Mouse (Mus musculus) kidney, postnatal 10 days (tissue): ENCODE data around the gene Hao2.

ENCODE experiments used
- DNase-seq: peaks from one replicate; pipeline ENCODE4 v3.0.0; 2021; ENCODE audit warnings: mixed read lengths

Hao2 gene

DNA sequence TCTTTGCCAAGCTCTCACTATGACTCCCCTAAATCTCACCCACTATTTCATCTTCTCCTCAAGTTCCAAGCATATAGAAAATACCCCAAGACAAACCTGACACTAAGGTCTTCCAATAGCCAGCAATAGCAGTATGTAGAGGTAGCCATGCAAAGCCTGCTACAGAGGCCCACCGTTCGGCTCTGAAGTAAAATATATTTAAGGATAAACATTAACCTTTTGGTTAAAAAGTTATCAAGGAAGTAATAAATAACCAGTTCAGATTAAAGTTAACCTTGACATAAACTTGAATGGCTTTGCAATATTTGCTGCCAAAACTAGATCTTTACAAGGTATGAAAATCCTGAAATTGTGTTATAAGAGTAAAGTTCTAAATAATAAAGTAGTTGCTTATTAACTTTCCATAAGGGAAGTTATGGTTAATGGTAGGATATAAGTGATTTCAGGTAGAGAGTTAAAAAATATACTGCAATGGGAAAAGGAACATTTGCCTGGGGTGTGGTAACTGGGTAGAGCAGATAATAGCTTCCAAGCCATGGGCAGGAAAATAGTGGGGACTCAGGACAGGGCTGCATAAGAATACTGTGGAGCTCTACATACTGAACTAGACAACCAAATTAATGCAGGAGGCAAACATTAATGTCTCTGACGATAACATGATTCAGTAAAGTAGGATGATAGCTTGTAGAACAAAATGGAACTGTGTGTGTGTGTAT lies at the start of gene Hao2:
Hao2 (minus strand) TSS at position 183 of the 716 bp plus-strand sequence.
- DNase-seq = peak; percentile 34

DNA sequence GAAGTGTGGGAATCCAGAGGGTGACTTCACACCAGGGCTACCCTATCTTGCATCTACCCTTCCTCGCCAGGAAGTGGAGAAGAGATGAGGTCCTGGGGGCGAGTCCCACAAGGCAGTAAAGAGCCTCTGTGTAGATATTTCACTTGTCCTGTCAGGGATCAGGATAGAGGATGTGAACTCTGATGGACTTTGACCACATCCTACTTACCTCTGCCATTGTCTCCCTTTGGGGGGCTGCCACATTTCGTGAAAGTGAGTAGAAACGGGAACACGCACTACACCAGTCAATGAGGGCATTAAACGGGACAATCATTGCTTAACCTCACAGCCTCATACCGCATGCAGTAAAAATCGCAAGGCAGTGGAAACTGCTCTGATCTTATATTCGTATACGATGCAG lies 48.6 kb upstream of the Hao2 start:
- DNase-seq = no peak

DNA sequence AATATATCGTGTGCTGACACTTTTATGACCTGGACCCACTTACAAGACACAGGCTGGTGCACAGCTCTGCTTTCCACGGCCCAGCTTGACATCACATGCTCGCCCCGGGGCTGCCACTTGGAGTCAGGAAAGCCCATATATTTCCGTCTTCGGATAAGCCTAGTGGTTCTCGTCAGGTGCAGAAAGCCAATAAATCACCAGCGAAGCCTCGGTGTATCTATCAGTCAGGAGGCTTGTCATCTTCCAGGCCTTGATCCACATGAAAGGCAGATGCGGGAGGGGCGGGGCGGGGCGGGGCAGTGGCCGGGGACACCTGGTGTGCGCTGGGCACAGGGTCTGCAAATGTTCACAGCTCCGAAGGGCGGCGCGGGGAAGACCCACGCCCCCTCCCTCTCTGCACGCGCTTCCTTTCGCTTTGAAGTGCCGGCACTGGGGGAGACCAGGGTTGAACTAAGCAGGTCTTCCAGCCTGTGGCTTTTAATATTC lies 48.1 kb upstream of the Hao2 start:
- no peak for DNase-seq

DNA sequence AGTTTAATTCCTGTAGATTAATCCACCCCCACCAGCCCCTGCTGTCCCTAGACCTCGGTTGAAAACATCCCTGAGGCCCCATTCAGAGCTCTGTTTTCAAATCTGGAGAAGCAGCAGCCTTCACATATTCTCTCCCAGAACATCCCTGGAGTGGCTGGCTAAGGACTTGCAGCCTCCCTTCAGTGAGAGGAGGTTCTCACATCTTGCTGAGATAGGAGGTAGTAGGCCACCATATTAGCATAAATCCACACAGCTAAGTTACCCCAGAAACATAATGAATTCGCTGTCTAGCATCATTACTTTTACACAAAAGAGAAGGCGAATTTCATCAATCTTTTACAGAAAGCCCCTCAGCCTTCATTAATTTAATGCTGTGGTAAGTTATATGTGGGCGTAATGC lies 47.2 kb upstream of the Hao2 start:
- no peak for DNase-seq

DNA sequence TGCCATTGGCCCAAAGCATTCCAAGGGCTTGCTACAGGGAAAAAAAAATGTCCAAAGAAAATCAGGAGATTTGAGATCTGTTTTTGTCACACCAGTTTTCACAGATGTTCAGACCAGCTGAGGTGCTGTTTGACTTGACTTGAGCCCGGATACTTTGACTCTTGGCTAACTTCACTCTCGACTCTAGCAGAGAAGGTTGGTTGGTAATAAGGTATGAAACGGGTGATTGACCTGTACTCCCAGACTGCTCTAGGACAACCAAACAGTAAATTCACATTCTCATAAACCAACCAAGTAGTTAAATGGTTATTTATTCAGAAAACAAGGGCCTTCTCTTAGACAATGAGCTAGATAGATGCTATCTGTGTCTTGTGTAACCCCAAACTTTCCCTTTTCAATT lies 43.4 kb upstream of the Hao2 start:
- no peak for DNase-seq

DNA sequence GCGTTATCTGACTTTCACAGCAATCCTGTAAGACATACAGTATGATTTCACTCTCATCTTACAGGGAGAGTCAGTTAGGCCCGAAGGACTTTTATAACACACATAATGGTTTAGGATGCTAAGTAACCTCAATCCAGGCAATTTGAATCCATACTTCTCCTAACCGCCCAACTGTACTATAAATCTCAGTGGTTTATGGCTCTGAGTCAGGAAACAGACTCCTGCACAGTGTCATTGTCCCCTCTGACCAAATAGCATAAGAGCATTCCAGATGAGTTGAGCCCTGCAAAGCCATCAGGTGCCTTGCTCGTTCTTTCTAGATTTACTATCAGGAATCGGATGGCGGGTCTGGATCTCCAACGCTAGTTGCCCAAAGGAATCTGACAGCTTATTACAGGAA lies 41.6 kb upstream of the Hao2 start:
- DNase-seq = no peak

DNA sequence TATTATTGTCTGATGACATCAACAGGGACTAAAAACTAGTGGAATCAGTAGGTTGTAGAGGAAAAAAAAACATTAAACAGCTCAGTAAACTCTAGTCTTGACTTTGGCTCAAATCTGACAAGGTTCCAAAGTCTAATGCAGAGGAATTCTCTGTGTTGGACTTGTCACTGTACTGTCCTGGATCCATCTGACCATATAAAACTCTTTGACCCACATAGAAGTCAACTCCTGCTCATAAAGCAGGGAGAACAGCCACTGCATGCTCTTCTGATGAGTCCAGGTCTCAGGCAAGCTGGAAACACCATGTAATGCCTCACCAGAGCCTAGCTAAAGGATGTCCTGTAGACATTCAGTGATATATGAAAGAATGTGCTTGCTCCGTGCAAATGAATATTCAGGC lies 41.0 kb upstream of the Hao2 start:
- no peak for DNase-seq

DNA sequence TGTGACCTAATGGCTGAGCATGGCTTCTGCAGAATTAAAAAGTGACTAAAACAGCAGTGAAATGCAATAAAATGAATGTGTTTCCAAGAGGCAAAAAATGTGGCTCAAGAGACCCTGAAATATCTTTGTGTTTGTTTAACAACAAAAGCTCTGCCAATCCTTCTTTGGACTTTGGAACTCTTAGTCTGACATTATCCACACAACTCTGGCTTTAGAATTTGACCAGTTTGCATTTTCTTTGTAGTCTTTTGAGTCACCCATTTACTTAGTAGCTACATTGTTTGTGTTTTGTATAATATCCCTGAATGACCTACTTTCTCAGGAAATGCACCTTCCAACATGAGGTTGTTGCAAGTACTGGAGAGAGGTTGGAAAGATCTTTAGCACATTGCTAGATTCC lies 39.4 kb upstream of the Hao2 start:
- DNase-seq = no peak

DNA sequence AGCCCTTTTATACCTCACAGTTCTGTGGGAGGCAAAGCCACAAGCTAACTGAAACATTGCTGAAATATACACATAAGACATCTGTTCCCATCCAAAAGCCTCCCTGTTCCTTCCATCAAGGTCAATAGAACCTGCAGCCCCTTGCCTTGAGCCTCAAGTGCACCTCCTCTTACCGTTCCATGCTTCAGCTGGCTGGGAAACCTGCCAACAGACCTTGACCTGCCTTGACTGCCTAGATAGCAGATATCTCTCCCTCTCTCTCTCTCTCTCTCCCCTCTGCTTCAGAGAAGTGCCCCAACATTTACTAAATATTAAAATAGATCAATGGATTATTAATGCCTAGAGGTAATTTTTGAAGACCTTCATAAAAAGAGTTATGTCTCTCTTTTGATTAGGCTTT lies 38.8 kb upstream of the Hao2 start:
- peak; percentile 59 for DNase-seq

DNA sequence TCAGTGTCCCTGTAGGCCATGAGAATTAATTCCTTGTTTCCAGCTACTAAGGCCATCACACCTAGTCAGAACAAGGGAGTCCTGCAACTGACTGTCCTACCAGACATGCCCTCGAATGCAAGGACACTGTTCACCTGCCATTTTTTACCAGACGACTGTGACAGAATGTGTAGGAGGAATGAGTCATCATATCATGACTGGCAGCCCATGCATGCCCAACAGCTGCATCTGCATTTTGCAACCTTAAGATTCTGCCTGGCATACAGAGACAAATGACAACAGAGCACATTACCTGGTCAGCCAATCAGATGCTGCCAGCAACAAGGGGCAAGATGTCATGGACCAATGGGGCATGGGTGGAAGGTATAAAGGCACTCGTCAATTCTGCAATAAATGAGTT lies 27.4 kb upstream of the Hao2 start:
- DNase-seq = no peak

DNA sequence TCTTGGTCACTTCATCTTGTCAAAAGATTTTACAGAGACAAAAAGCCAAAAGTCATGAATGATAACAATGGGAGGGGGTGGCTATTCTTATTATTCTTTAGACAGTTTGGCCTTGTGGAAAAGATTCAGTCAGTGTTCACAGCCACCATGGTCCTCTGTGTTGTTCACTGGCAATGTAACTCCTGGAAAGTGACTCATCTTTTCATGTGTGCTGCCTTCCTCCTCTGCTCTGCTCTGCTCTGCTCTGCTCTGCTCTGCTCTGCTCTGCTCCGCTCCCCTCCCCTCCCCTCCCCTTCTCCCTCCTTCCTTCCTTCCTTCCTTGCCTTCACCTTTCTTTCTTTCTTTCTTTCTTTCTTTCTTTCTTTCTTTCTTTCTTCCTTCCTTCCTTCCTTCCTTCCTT lies 24.2 kb upstream of the Hao2 start:
- DNase-seq = no peak

DNA sequence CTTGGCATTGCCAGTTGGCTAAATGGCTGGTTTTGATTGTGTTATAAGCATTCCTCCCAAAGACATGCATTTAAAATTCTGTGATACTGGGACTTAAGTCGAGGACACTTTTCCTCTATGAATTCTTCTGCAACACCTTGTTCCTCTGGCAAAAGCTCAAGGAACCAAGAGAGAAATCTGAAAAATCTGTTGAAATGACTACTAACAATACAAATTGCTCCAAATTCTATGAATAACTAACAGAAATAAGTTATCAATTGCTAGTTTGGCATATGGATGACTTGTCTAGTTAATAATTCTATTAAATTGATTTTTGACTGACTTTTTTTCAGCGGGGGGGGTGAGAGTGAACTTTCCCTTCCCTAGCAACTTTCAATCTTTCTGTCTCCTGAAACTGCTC lies 23.8 kb upstream of the Hao2 start:
- DNase-seq = no peak

DNA sequence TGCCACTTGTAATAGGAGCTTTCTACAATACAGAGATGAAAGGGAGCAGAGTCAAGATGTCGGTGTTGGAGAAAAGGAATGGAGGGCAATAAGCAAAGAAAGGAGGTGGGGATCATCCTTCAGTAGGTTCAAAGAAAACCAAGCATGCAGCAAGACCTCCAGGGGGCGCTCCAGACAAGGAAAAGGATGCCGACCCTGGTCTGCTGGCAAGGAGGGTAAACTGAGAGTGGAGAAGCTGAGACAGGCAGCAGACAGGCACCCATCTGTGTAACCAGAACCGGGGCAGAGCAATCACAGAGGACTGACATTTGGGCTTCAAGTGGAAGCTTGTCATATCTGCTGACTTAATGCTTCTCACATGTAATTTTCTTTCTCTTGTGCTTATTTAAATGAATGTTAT lies 22.6 kb upstream of the Hao2 start:
- peak; percentile 79 for DNase-seq

DNA sequence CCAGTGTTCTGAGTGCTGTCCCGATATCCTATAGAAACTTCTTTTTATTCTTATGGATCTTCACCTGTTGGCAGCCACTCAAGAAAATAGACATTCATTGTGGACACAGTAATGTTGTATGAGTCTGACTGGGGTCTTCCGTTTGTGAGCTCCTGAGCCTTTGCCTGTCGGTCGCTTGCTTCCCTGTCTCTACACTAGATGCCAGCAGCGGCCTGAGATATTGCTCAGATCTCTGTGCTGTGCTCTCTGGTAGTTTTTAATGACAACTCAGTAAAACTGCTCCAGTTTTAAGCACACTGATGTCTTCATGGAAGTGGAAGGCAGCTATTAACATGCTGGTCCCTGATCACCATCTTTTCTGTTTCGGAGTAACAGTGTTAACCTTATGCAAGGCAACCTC lies 20.6 kb upstream of the Hao2 start:
- DNase-seq = no peak

DNA sequence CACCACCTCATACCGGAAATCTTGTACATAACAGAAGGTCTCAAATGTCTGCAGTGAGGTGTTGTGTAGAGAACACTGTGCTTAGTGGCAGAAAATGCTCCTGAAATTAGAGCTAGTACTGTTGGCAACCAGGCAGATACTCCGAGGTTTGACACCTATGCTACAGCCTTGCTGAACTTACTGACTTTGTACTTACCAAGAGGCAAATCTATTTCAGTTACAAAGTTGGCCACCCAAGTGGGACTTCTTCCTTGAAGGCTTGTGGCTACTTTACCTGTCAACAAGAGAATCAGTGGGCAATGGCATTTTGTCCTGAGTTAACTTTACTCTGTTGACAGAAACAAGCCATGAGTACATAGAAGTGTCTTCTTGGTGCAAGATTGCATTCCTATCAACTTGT lies 4.6 kb upstream of the Hao2 start:
- no peak for DNase-seq

DNA sequence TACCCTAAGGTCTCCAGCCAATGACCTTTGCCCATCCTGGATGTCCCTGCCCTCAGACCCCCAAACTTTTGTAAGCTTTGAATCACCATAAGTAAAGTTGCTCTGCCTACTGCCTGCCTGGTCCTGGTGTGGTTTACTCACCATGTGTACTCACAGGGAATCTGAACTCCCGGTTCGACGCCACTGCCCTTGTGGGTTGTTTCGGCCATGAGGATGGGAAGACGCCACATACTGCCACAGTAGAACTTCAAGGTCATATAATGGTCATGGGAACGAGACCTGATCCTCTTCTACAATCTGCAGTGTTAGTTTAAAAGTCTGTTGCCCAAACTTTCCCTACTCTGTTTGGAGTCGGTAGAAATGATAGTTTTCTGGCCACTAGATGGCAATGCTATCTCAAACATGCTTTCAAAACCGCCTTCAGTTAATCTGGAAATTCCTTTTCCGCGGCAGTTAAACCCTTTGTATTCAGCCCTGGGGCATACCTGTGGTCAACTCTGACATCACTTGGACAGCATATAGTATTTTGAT lies 2.1 kb upstream of the Hao2 start:
- DNase-seq = peak; percentile 19

DNA sequence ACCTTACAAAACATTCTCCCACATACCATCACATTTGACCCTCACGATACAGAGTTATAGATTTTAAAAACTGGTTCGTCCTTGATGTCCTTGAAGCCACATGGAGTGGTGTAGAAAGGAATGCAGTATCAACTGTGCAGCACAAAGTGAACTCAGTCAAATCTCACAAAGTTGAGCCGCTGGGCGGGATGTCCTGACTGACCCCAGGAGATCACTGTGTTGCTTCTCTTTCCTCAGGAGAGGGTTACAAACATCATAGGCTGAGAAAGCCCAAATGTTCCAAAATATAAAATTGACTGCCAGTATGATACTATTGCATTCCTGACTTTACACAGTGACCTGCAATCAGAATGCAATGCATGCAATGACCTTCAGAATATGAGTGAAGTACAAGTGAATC lies 2.6 kb downstream of the Hao2 start:
- DNase-seq = peak; percentile 13

DNA sequence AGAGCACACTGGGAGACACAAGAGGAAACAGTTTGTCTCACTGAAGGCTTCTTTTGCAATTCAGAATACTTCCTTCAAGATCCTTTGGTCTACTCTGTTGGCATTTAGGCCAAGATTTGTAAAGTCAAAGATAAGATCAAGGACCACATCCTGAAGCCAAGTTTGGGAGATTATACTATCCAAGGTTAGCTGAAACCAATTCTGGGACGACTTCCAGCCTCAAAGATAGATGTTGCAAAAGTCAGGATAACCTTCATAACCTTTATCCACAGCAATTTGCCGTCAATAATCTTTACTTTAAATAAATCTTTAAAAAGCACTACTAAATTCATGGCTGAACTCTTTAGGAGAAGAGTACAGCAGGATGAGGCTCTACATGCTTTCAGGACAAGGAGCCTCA lies 4.8 kb downstream of the Hao2 start:
- no peak for DNase-seq

DNA sequence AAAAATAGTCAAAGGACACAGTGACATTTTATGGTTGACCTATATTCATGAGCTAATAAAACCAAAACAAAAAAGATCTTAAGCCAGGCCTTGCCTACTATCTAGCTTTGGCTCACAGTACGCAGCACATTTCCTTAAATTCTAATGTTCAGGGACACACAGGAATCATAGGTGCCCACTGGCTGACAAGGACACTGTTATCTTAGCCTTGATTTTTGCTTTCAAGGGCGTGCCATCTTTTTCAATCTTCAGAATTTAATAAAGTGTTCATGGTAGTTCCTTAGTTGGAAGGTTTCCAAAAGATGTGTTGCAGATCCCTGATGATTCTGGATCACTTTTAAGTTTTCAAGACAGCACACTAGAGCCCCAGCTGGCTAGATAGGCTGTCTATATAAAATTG lies 12.2 kb downstream of the Hao2 start:
- no peak for DNase-seq

DNA sequence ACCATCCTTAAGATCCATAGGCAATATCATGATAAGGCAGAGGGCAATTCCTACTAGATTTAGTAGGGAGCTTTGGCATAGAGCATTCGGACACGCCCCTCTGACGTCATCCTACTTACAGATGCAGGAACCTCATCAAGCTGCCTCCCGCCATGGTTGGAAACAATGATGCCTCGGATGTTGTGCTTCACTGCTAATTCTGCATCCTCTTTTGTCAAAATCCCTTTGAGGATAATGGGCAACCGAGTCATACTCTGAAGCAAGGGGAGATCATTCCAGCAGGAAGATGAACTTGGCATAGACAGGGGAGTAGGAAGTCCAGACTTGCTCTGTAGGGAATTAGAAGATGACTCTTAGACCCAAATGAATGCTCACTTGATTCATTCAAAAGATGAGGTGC lies 12.8 kb downstream of the Hao2 start:
- DNase-seq = no peak

DNA sequence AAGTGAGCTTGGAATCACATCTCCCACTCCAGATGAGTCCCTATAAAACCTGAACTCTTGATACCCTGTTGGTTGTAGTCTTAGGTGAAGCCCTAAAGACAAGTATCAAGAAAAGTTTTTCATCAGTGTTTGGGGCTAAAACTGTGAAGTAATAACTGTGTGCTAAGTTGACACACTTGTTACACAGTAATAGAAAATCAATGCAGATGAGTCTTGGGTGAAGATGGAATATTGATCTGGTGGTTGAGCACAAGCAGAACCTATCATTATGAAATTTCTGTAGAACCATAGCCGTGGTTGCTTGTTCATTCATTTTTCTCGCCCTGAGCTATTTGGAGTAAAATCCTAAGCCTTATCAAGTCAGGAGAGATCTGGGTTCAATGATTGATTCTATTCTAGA lies 24.8 kb downstream of the Hao2 start:
- DNase-seq = no peak

DNA sequence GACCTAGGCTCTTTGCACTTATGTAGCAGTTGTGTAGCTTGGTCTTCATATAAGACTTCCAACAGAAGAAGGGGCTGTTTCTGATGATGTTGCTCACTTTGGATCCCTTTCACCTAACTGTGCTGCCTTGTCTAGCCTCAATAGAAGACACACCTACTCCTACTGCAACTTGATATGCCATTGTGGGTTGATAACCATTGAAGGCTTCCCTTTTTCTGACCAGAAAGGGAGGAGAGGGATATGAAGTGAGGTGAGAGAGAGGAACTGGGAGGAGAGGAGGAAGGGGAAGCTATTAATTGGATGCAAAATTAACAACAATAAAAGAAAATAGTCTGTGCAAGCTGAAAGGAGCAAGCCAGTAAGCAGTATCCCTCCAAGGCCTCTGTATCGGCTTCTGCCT lies 30.2 kb downstream of the Hao2 start:
- no peak for DNase-seq

DNA sequence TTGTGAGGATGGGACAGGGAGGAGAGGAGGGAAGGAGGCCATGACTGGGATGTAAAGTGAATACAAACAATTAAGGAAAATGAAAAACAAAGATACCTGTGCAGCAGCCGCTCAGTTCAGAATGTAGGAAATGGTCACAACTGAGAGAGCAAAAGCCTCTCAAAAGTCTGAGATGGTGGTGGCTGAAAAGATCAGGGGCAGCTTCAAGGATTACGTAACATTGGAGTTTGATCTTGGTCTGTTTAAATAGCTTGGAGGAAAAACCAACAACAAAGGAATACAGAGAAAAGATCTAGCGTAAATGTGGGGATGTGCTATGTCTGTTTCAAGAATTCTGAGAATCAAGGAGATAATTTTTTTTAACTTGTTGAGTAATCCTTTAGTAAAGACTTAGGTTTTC lies 33.5 kb downstream of the Hao2 start, which contains the start of gene Hsd3b1:
Hsd3b1 (minus strand) TSS at position 219 of the 400 bp plus-strand sequence.
- DNase-seq = no peak

DNA sequence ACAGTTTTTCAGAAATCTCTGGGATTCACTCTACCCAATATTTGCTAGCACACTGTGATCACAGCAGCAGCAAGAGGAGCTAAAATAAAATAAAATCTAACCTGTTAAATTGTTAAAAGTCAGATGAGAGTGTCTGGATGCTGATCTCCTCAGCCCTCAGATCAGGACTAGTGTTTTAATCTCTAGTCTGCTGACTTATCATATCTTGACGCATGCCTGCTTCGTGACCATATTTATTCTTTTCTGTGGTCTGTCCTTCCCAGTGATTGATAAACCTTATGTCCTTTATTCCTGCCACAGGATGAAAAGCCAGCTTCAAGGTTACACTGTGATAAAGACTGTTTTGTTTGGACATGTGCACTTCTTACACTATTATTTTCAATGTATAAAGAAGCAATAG lies 35.0 kb downstream of the Hao2 start:
- DNase-seq = no peak

DNA sequence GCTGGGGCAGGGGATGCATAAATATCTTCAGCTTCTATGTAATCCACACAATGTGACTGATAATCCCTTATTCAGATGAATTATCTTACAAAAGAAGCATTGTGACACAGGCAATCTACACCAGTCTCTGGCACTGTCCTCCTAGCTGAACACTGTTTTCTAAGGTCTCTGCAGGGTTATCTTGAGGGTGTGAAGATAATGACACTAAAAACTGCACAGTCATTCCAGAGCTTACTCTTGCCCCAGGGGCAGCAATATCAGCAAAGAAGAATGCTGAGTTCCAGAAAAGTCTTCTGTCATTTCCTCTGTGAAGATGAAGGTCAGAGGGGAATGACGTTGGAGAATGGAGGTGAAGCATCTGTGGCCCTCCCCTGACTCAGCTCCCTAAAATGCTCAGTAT lies 36.1 kb downstream of the Hao2 start:
- no peak for DNase-seq
